Mouse (Mus musculus) layer of hippocampus, adult 18-20 months (tissue): ENCODE measurements at regions not wholly inside any gene's neighbourhood (a gene's known extent, or its start where the extent isn't known, plus 50 kb on each side); places are given as distances from the start of the nearest gene placed in this dataset.
"Not testable (repeated sequence)": the region's sequence is repeated elsewhere in the genome, so short reads cannot be mapped to it uniquely, and the experiment has no call there.

Source experiments
- DNase-seq, 2 experiments: peaks; one replicate each; pipeline ENCODE4 v3.0.0; 2022; ENCODE audit warnings: low spot score in 2 of 2

DNA sequence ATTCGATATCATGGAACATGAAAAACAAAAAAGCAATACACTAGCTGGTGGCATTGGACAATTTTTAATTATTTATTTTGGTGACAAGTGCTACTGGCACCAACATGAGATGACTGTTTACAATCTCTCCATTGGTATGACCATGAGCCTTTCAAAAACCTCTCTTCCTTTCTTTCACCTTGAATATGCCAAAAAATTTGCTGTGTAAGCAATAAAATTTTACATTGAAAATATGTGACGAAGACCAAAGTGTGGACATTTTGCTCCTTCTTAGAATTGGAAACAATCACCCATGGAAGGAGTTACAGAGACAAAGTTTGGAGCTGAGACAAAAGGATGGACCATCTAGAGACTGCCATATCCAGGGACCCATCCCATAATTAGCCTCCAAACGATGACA is 83.4 kb upstream of the Gm49339 start:
- not testable (repeated sequence) for DNase-seq

- DNase-seq, result peak; percentile 9 to 78
Measured at GRCm38 (mm10) chr10:51405141-51405540, 75.3 kb upstream of the Gm49339 start.

- no peak for DNase-seq
Measured at GRCm38 (mm10) chr10:51412795-51413194, 67.6 kb upstream of the Gm49339 start.

DNA sequence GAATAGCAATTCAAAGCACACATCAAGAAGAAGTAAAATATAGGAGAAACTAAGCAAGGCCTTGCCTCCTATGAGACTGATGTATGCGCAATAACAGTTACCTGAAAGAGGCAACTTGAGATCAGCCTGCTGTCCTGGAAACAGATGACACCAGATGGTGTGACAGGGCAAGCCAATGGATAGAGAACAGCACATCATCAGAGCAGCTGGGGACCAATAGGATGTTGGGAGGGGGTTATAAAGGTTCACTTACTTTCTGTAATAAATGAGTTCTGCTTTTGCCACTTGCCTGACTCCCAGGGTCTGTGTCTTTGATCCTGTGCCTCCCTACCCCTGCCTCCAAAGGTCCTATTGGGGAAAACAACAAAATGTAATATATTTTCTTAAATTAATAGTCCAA is 65.9 kb upstream of the Gm49339 start:
- DNase-seq, result no peak

DNA sequence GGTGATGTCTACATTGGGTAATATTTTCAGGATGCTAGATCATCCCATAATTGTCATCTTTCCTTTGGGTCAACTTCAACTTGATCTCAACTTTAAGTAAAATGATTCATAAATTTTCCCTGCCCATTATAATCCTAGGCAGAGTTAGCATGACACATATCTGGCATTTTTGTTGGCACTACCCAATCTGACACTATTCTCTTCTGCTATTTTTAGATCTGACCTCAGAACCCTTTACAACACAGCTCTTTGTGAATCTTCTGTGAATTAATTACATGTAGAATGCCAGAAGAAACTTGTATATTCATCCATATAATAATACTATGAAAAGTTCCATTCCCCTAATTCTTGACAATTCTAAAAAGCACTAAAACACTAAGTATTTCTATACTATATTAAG is 63.7 kb upstream of the Gm49339 start:
- no peak for DNase-seq

GRCm38 (mm10) chr10:51417221-51417911 is 63.0 kb upstream of the Gm49339 start:
- no peak for DNase-seq

- DNase-seq, result no peak
Measured at GRCm38 (mm10) chr10:51418550-51418949, 61.9 kb upstream of the Gm49339 start.

- no peak for DNase-seq
Measured at GRCm38 (mm10) chr10:51422501-51422900, 57.9 kb upstream of the Gm49339 start.
